Mouse (Mus musculus) intestine, embryonic 14.5 days (tissue): ENCODE measurements around the gene Tnfaip1. TPM values are rescaled to one million over a fixed set of nuclear protein-coding genes. Genes with fewer than 3 reads are reported as not detected.
A peak's percentile ranks its signal among the peaks of the same experiment; 100 is the strongest.

Source experiments
- ATAC-seq: fragments of 200-750 bp; cut with Nextera tagmentation; replicated peaks from 2 replicates; pipeline ENCODE4 v1.8.0; 2017; ENCODE audit warnings: low read depth, moderate number of reproducible peaks, moderate TSS enrichment, moderate library complexity; ENCODE audit not compliant: low FRiP score, low TSS enrichment
- DNase-seq: peaks from one replicate; pipeline ENCODE4 v3.0.0-alpha.2; 2018; ENCODE audit warnings: low spot score
- H3K27ac ChIP-seq: fragments of 300-500 bp; sonication (generic); 2 replicates; pipeline ENCODE4 v1.5.1; 2014; ENCODE audit warnings: low read depth, mild to moderate bottlenecking, control low read depth
- H3K27me3 ChIP-seq: fragments of 300-500 bp; sonication (generic); replicated peaks from 2 replicates; pipeline ENCODE4 v1.6.1; 2014; ENCODE audit warnings: low read length, control low read depth; ENCODE audit not compliant: control insufficient read depth, insufficient read depth
- H3K36me3 ChIP-seq: fragments of 300-500 bp; sonication (generic); 2 replicates; pipeline ENCODE4 v1.6.1; 2014; ENCODE audit warnings: low read length, control low read depth; ENCODE audit not compliant: control insufficient read depth, insufficient read depth
- H3K4me1 ChIP-seq: fragments of 300-500 bp; sonication (generic); replicated peaks from 2 replicates; pipeline ENCODE4 v1.6.1; 2014; ENCODE audit warnings: low read length, control low read depth, mixed read lengths; ENCODE audit not compliant: control insufficient read depth, insufficient read depth
- H3K4me2 ChIP-seq: fragments of 300-500 bp; sonication (generic); 2 replicates; pipeline ENCODE4 v1.6.1; 2014; ENCODE audit warnings: low read length
- H3K4me3 ChIP-seq: fragments of 300-500 bp; sonication (generic); 2 replicates; pipeline ENCODE4 v1.5.1; 2014; ENCODE audit warnings: low read depth, low read length, control low read depth, mixed read lengths
- H3K9ac ChIP-seq: fragments of 300-500 bp; sonication (generic); 2 replicates; pipeline ENCODE4 v1.6.1; 2014; ENCODE audit warnings: mild to moderate bottlenecking, low read length
- H3K9me3 ChIP-seq: fragments of 300-500 bp; sonication (generic); 2 replicates; pipeline ENCODE4 v1.6.1; 2016; ENCODE audit warnings: low read length, control low read depth; ENCODE audit not compliant: control insufficient read depth
- WGBS: fragments of 180-500 bp; shearing (Covaris S2); extraction: QIAGEN DNeasy Blood & Tissue Kit; methylation state at CpG from one replicate; pipeline ENCODE4 v1.1.7; 2014; 5-methylcytosine and 5-hydroxymethylcytosine counted together
- polyA plus RNA-seq: library from polyadenylated mRNA; unstranded; fragments of >200 nt; fragmentation: Nextera tagmentation; extraction: Ambion mirVana; gene quantifications from 2 replicates; pipeline ENCODE4 v1.2.1, GENCODE M21; 2014

Gene Tnfaip1
- polyA plus RNA-seq, 1 experiment from 2014 or later: 83.3 TPM

DNA sequence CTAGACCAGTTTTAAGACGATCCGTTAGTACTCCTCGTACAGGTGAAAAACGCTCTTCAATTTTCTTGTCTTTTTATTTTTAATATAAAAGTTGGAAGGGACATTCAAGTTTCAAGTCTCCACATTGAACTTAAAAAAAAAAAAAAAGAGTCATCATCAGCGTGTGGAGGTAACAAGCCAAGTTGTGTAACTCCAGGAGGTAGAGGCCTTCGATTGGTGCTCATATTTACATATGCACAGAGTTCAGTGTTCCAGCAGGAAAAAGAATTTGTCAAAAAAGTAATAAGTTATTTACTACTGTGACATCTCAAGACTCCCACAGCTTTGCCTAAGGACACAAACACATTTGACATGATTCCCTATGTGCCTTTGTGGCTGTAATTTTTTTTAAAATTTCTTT is 31.5 kb upstream of the Tnfaip1 start:
- Histone ChIP-seq H3K9me3 (no peaks in the 10 kb centered on the region), H3K9ac (no peak overlapping the region), H3K36me3 (peaks cover 40% of the 10 kb centered on the region), H3K4me1 (no peaks in the 10 kb centered on the region), H3K27ac (no peak overlapping the region), H3K27me3 (no peaks in the 10 kb centered on the region), H3K4me3 (no peak overlapping the region), H3K4me2 (no peak overlapping the region)
- DNase-seq (no peak), ATAC-seq (no peak)
- WGBS: 93% methylated on average over 6 of the region's 6 CpGs

DNA sequence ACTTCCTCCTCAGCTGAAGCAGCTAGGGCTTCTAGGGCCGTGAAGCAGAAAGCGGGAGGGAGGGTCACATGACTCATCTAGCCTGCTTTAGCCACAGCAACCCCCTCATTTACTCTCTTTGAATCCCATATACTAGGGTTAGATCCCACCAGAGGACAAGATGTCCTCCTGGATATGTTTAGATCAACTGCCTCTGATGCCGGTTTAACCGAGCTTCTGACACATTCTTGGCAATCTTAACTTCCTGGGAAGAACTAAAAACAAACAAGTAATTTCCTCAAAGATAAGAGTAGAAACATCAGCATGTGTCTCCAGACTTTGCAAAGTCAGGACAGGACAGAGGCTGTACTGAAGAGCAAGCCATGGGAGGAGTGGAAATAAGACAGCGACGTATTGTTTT is 30.6 kb upstream of the Tnfaip1 start:
- H3K4me2 ChIP-seq: no peak overlapping the region
- WGBS: 44% methylated on average over 6 of the region's 6 CpGs
- H3K4me3 ChIP-seq: no peak overlapping the region
- DNase-seq (no peak), ATAC-seq (no peak)
- H3K36me3 ChIP-seq: peaks cover 32% of the 10 kb centered on the region
- no peak overlapping the region for H3K9ac ChIP-seq
- no peak overlapping the region for H3K27ac ChIP-seq
- H3K9me3 ChIP-seq: no peaks in the 10 kb centered on the region
- no peaks in the 10 kb centered on the region for H3K4me1 ChIP-seq
- H3K27me3 ChIP-seq: no peaks in the 10 kb centered on the region

DNA sequence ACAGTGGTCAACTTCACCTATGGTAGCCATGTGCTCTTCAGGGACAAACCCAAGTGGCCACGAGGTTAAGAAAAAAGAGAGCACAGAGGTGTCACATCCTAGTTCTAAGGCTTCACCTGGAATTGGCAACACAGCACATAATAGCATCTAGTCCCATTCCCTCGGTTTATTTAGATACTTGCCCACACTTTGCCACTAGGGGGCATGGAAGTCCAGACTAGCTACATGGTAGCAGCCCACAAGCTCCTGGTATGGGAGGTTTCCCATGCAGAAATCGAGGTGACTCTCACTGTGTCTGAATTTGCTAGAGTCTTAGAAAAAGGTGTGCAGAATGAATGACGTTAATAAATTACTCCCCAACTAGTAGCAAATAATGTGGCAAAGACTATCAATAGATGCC is 24.3 kb upstream of the Tnfaip1 start:
- Histone ChIP-seq H3K4me3 (no peak overlapping the region), H3K4me2 (no peak overlapping the region), H3K9ac (no peak overlapping the region), H3K27me3 (no peaks in the 10 kb centered on the region), H3K4me1 (no peaks in the 10 kb centered on the region), H3K27ac (no peak overlapping the region), H3K36me3 (no peaks in the 10 kb centered on the region), H3K9me3 (no peaks in the 10 kb centered on the region)
- DNase-seq (peak; percentile 68), ATAC-seq (peak; percentile 56; the same call in 1 of the 2 replicates)
- WGBS: 16% methylated on average over 4 of the region's 4 CpGs

DNA sequence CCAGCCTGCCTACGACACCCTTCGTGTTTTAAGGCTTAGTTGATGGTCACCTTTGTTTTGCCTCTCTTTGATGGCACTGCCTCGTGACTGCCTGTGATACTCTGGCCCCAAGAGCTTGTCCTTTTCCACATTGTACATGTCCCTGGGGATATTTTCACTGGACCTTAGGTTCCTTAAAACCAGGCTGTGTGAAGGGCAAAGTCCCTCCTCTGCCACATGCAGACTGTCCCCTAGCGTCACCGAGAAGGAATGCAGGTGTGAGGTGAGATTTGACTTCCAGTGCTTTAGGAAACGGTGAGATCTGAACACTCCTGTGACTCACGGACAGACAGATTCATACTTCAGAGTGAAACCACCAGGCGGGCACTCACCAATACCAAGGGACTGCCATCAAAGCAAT is 21.1 kb upstream of the Tnfaip1 start:
- Histone ChIP-seq H3K9me3 (no peaks in the 10 kb centered on the region), H3K4me3 (no peak overlapping the region), H3K4me1 (no peaks in the 10 kb centered on the region), H3K9ac (no peak overlapping the region), H3K27ac (no peak overlapping the region), H3K36me3 (no peaks in the 10 kb centered on the region), H3K27me3 (no peaks in the 10 kb centered on the region), H3K4me2 (no peak overlapping the region)
- DNase-seq (no peak), ATAC-seq (no peak)
- 52% methylated on average over 8 of the region's 8 CpGs for WGBS

DNA sequence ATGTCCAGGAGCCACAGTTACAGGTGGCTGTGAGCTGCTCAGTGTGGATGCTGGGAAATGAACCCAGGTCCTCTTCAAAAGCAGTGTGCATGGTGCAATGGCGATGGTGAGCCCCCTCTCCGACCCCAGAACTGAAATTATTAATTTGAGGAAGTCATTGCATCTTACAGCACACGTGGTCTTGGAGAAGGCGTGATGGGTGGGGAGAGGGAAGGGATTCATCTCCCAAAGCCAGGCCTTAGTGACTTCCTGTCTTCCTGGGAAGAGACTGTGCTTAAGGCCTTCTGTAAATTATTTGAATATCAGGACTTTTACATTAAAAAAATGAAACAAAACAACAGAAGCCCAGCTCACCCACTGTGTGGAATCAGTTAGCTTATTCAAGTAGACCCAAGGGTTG is 19.9 kb upstream of the Tnfaip1 start:
- H3K9ac ChIP-seq: no peak overlapping the region
- H3K4me1 ChIP-seq: peaks cover 2% of the 10 kb centered on the region; the same call in 1 of the 2 replicates
- WGBS: 75% methylated on average over 4 of the region's 4 CpGs

DNA sequence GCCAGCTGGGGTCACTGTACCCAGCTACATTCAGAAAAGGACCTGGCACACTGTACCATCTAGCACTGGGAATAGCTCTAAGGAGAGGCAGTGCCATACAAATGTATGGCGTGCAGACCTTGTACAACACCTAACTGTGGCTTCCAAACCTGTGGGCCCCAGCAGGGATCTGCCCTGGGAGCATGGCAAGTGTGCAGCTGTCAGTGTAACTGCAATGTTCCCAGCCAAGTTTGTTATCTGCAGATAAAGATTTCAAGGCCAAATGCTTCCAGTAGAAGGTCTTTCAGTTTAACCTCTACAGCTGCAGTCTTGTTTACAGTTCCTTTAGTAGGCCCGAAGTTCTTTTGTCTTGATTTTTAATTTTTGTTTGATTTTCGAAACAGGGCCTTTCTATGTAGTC is 19.5 kb upstream of the Tnfaip1 start:
- Histone ChIP-seq H3K9me3 (no peaks in the 10 kb centered on the region), H3K4me2 (no peak overlapping the region), H3K4me1 (peaks cover 5% of the 10 kb centered on the region; the same call in 1 of the 2 replicates), H3K27me3 (no peaks in the 10 kb centered on the region), H3K9ac (no peak overlapping the region), H3K36me3 (no peaks in the 10 kb centered on the region), H3K4me3 (no peak overlapping the region), H3K27ac (peak overlapping the region; percentile 24; the same call in 1 of the 2 replicates)
- DNase-seq: no peak
- no peak for ATAC-seq
- WGBS: 74% methylated on average over 3 of the region's 3 CpGs

More for the DNA sequence above, 19.9 kb upstream of the Tnfaip1 start:
- Histone ChIP-seq H3K36me3 (no peaks in the 10 kb centered on the region), H3K4me3 (no peak overlapping the region), H3K4me2 (no peak overlapping the region), H3K9me3 (no peaks in the 10 kb centered on the region), H3K27me3 (no peaks in the 10 kb centered on the region), H3K27ac (no peak overlapping the region)
- ATAC-seq (no peak), DNase-seq (no peak)

DNA sequence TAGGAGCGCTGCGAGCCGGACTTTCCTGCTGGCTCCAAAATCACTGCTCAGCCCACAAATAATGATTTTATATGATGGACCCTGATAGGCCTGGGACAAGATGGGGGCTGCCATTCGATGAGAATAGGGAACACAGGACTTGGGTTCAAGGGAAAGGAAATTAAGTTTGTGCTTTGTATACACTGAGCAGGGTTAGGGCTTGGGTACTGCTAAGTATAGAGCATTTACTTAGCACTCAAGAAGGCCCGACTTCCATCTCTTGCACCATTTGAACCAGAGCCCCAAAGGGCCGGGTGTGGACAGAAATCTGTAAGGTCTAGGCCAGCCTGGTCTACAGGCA is 14.9 kb upstream of the Tnfaip1 start:
- DNase-seq (no peak), ATAC-seq (peak; percentile 37)
- Histone ChIP-seq H3K4me1 (peaks cover 18% of the 10 kb centered on the region), H3K4me2 (peak overlapping the region; percentile 84), H3K9me3 (no peaks in the 10 kb centered on the region), H3K27ac (peak overlapping the region; percentile 77), H3K9ac (peak overlapping the region; percentile 59), H3K4me3 (peak overlapping the region; percentile 70), H3K36me3 (no peaks in the 10 kb centered on the region), H3K27me3 (no peaks in the 10 kb centered on the region)
- 32% methylated on average over 6 of the region's 6 CpGs for WGBS

DNA sequence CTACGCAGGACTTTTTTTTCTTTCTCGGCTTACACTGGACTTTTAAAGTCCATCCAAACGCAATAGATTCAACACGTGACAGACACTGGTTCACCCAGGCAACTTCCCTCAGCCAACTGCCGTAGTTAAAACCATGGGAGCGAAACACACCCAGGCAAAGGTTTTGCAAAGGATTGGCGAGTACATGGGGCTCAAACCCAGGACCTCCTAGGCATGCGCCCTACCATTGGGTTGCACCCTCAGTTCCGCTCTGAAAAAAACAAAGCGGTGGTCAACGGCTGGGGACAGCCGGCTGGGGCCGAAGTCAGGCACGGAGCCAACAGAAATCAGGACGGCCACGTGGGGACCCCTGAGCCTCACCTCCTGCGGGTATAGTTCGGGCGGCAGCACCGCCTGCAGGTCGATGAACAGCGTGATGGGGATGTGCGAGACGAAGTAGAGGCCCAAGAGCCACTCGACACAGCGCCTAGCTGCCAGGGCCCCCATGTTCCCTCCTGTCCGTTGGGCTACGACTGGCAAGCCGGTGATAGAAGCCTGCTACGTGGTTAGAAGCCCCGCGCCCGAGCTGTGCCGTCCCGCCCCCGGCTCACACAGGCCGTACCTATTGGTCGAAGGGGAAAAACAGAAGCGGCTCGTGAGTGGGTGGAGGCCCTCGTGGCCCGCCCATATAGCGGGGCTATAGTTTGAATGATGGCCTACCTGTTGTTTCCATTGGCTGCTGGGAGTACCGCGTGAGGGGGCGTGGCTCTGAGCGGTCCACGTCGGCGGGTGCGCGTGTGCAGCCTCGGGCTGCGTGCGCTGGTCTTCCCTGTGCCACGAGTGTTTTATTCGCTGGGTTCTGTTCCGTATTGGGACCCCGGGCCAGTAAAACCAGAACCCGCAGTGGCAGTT is 14.3 kb upstream of the Tnfaip1 start, which contains the start of gene Tmem97:
Tmem97 (minus strand) TSS at position 610 of the 891 bp plus-strand sequence.
- ATAC-seq (peak; percentile 100), DNase-seq (peak; percentile 94)
- peak within 1 kb of the TSS; percentile 70 for H3K4me3 ChIP-seq
- H3K36me3 ChIP-seq: no peaks in the 10 kb centered on the region
- no peaks in the 10 kb centered on the region for H3K27me3 ChIP-seq
- peak within 1 kb of the TSS; percentile 84 for H3K4me2 ChIP-seq
- H3K9ac ChIP-seq: peak within 1 kb of the TSS; percentile 67
- under 1% methylated on average over 60 of the region's 60 CpGs for WGBS
- peaks cover 18% of the 10 kb centered on the region for H3K4me1 ChIP-seq
- peak within 1 kb of the TSS; percentile 77 for H3K27ac ChIP-seq
- H3K9me3 ChIP-seq: no peaks in the 10 kb centered on the region
